In the genomic region with DNA sequence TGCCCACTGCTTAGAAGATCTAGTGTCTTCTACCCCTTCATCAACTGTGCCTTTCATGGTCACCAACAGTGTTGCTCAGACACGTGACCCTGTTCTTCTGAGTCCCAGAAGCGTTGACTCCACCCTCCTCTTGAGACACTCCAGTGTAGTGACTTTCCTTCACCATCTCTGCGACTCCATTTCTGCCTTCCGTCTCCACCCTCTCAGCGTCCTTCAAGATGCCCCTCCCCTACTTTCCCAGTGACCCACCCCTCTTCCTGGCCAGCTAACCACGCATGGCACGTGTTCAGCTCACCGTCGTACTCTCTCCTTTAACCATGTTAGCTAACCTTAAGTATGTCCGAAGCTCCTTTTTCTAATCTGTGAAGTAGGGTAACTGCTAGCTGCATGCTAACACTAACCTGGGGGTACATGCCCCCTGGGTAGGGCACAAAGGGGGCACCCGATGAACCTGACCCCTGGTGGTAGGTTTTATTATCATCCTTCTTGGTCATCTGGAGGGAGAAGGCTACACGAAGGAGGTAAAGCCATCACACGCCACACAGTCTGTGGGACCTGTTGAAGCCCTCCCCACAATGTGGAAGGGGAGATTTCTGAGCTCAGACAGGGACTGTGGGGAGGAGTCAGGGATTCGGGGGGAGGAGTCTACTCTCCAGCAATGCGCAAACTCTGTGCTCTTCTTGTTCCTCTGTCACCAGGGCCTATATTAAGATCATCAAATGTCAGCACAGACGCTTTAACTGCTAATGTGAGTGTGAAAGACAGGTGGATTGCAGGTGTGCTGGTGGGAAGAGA, we compare ENCODE assay signal across 9 mouse cellular contexts.
DNase-seq lines count a peak whose midpoint lies in the region; ATAC-seq and TF ChIP-seq lines count a peak whose summit lies in the region.
"Had no signal": no experiment of that assay in that cellular context is flagged by ENCODE, and none has a peak within 500 bp of the region (broad histone marks: within the 10 kb centered on the region; RNA-seq: fewer than 3 reads in every experiment).

No protein-coding gene starts in this region.

- WGBS in heart, embryonic 15.5 days = 66% methylated on average over 16 of the region's 16 CpGs
- WGBS in heart, adult 2 months = 71% methylated on average over 16 of the region's 16 CpGs
- 76% methylated on average over 16 of the region's 16 CpGs for WGBS in hindbrain, embryonic 16.5 days
- WGBS in midbrain, embryonic 14.5 days = 83% methylated on average over 16 of the region's 16 CpGs
- WGBS in kidney, adult 2 months = 85% methylated on average over 16 of the region's 16 CpGs

- H3K4me1 ChIP-seq in heart, embryonic 15.5 days (replicated peaks) = peaks cover 25% of the 10 kb centered on the region
- peaks cover 1% of the 10 kb centered on the region for H3K4me1 ChIP-seq in heart, adult 2 months (ENCODE audit: control insufficient read depth, insufficient read depth, low read length)
- H3K4me1 ChIP-seq in hindbrain, embryonic 16.5 days (ENCODE audit: control insufficient read depth, insufficient read depth, low read depth, low read length) = peaks cover 20% of the 10 kb centered on the region
- H3K4me1 ChIP-seq in midbrain, embryonic 14.5 days (ENCODE audit: control insufficient read depth, insufficient read depth, low read length) = peaks cover 24% of the 10 kb centered on the region
- no peaks in the 10 kb centered on the region for H3K4me1 ChIP-seq in kidney, adult 2 months (ENCODE audit: control insufficient read depth, insufficient read depth, low read length)
- H3K4me1 ChIP-seq: liver, embryonic 13.5 days had no signal

- TF ChIP-seq EP300 in heart, adult 2 months (IDR thresholded peaks at IDR 0.05; ENCODE audit: insufficient read depth, low read depth, low read length) = no peak

- no peak for DNase-seq in heart, adult 2 months
- DNase-seq in T-cell, adult 2 months (ENCODE audit: low spot score) = peak; percentile 17
- no peak for DNase-seq in midbrain, embryonic 14.5 days
- DNase-seq in gastrocnemius, postnatal 10 days = no peak
- DNase-seq in kidney, adult 2 months = no peak
- DNase-seq in kidney, postnatal 4 days = no peak
- DNase-seq: liver, embryonic 13.5 days had no signal

- no peak overlapping the region for H3K27ac ChIP-seq in heart, embryonic 15.5 days
- no peak overlapping the region for H3K27ac ChIP-seq in heart, adult 2 months
- no peak overlapping the region for H3K27ac ChIP-seq in hindbrain, embryonic 16.5 days (ENCODE audit: low read depth, low read length)
- H3K27ac ChIP-seq in midbrain, embryonic 14.5 days (replicated peaks; ENCODE audit: low read depth, low read length) = peak overlapping the region; percentile 22; the same call in 1 of the 2 replicates
- H3K27ac ChIP-seq in kidney, adult 2 months (ENCODE audit: insufficient read depth, low read depth, low read length) = no peak overlapping the region
- H3K27ac ChIP-seq: liver, embryonic 13.5 days had no signal

- no peak overlapping the region for H3K9ac ChIP-seq in heart, embryonic 15.5 days
- no peak overlapping the region for H3K9ac ChIP-seq in heart, adult 2 months (ENCODE audit: low read depth, low read length)
- H3K9ac ChIP-seq in hindbrain, embryonic 16.5 days (ENCODE audit: low read depth, low read length) = no peak overlapping the region; the same call in 1 of the 2 replicates
- H3K9ac ChIP-seq in midbrain, embryonic 14.5 days (replicated peaks; ENCODE audit: low read length) = no peak overlapping the region
- H3K9ac ChIP-seq: liver, embryonic 13.5 days had no signal

- H3K4me2 ChIP-seq in heart, embryonic 15.5 days = no peak overlapping the region
- no peak overlapping the region for H3K4me2 ChIP-seq in hindbrain, embryonic 16.5 days (ENCODE audit: low read length)
- H3K4me2 ChIP-seq in midbrain, embryonic 14.5 days (ENCODE audit: low read length) = no peak overlapping the region
- H3K4me2 ChIP-seq: liver, embryonic 13.5 days had no signal

- peaks cover 7% of the 10 kb centered on the region for H3K27me3 ChIP-seq in heart, embryonic 15.5 days
- no peaks in the 10 kb centered on the region for H3K27me3 ChIP-seq in heart, adult 2 months (ENCODE audit: control insufficient read depth, insufficient read depth, low read length)
- H3K27me3 ChIP-seq in hindbrain, embryonic 16.5 days (replicated peaks; ENCODE audit: control insufficient read depth, insufficient read depth, low read length) = no peaks in the 10 kb centered on the region
- H3K27me3 ChIP-seq in midbrain, embryonic 14.5 days (ENCODE audit: control insufficient read depth, insufficient read depth, low read length) = no peaks in the 10 kb centered on the region
- no peaks in the 10 kb centered on the region for H3K27me3 ChIP-seq in kidney, adult 2 months (replicated peaks; ENCODE audit: control insufficient read depth, insufficient read depth, low read length)
- H3K27me3 ChIP-seq: liver, embryonic 13.5 days had no signal

- intact Hi-C loops in heart, adult 2 months (cut with DNase I) = no loop called here

- ATAC-seq in heart, embryonic 15.5 days (replicated peaks; ENCODE audit: insufficient number of reproducible peaks, insufficient read depth, low FRiP score, low read depth) = 0 out of 2 replicates have a peak, but pooled peaks have one; percentile 16
- peak; percentile 29; the same call in 1 of the 2 replicates for ATAC-seq in hindbrain, embryonic 16.5 days
- no peak for ATAC-seq in midbrain, embryonic 14.5 days (ENCODE audit: low FRiP score, low TSS enrichment)

- no peaks in the 10 kb centered on the region for H3K36me3 ChIP-seq in heart, embryonic 15.5 days
- H3K36me3 ChIP-seq in heart, adult 2 months (ENCODE audit: control insufficient read depth, insufficient read depth, low read length) = no peaks in the 10 kb centered on the region
- no peaks in the 10 kb centered on the region for H3K36me3 ChIP-seq in hindbrain, embryonic 16.5 days (ENCODE audit: control insufficient read depth, insufficient read depth, low read length)
- H3K36me3 ChIP-seq in midbrain, embryonic 14.5 days (ENCODE audit: control insufficient read depth, insufficient read depth, low read length) = no peaks in the 10 kb centered on the region
- no peaks in the 10 kb centered on the region for H3K36me3 ChIP-seq in kidney, adult 2 months (ENCODE audit: control insufficient read depth, insufficient read depth, low read length)
- H3K36me3 ChIP-seq: liver, embryonic 13.5 days had no signal

- TF ChIP-seq CTCF in heart, adult 2 months (IDR thresholded peaks at IDR 0.05) = no peak
- no peak for TF ChIP-seq CTCF in kidney, adult 2 months (conservative IDR thresholded peaks at IDR 0.05; ENCODE audit: insufficient read depth, insufficient read length, low read depth, low read length)

- no peaks in the 10 kb centered on the region for H3K9me3 ChIP-seq in heart, embryonic 15.5 days (replicated peaks)
- H3K9me3 ChIP-seq in hindbrain, embryonic 16.5 days (ENCODE audit: control insufficient read depth, low read length) = no peaks in the 10 kb centered on the region
- no peaks in the 10 kb centered on the region for H3K9me3 ChIP-seq in midbrain, embryonic 14.5 days (ENCODE audit: control insufficient read depth, low read length)

- TF ChIP-seq POLR2A in heart, adult 2 months (IDR thresholded peaks at IDR 0.05; ENCODE audit: insufficient read depth, low read depth, low read length) = no peak
- TF ChIP-seq POLR2A in kidney, adult 2 months (IDR thresholded peaks at IDR 0.05; ENCODE audit: low read depth, low read length) = no peak

- H3K4me3 ChIP-seq in heart, embryonic 15.5 days = no peak overlapping the region
- H3K4me3 ChIP-seq in heart, adult 2 months = no peak overlapping the region
- no peak overlapping the region for H3K4me3 ChIP-seq in hindbrain, embryonic 16.5 days (ENCODE audit: low read length)
- H3K4me3 ChIP-seq in midbrain, embryonic 14.5 days (replicated peaks; ENCODE audit: low read depth, low read length) = no peak overlapping the region
- H3K4me3 ChIP-seq in kidney, adult 2 months (ENCODE audit: insufficient read depth, low read depth, low read length) = no peak overlapping the region
- H3K4me3 ChIP-seq: liver, embryonic 13.5 days had no signal

- no peaks in the 10 kb centered on the region for H3K79me2 ChIP-seq in heart, adult 2 months (replicated peaks; ENCODE audit: control insufficient read depth, insufficient read depth, low read length)
